Mouse (Mus musculus) CH12.LX (cell line): ENCODE results near the gene Opalin. TPM values are rescaled to one million over a fixed set of nuclear protein-coding genes. Genes with fewer than 3 reads are reported as not detected.

Experiments used
- DNase-seq: peaks from one replicate; pipeline ENCODE4 v3.0.0-alpha.2; 2013; ENCODE audit errors: extremely low read depth
- H3K27ac ChIP-seq: 2 replicates; pipeline ENCODE4 v1.5.1; 2012; ENCODE audit warnings: low read depth, mild to moderate bottlenecking, control low read depth, moderate library complexity; ENCODE audit not compliant: insufficient read depth
- H3K27me3 ChIP-seq: replicated peaks from 2 replicates; pipeline ENCODE3; 2012; ENCODE audit warnings: inconsistent platforms
- H3K36me3 ChIP-seq, 2 experiments: replicated peaks in 1 of 2; 2 replicates each; pipeline versions ENCODE3 to v1.6.1; 2012; ENCODE audit warnings: inconsistent platforms in 1 of 2, low read length in 1 of 2, mild to moderate bottlenecking in 1 of 2, mixed read lengths in 1 of 2, moderate library complexity in 1 of 2; ENCODE audit not compliant: control insufficient read depth in 1 of 2, insufficient read depth in 1 of 2
- H3K4me1 ChIP-seq, 2 experiments: 2 replicates each; pipeline ENCODE4 v1.6.1; 2012; ENCODE audit warnings: inconsistent platforms in 1 of 2, moderate library complexity in 1 of 2; ENCODE audit not compliant: insufficient read depth in 2 of 2, control insufficient read depth in 1 of 2
- H3K4me2 ChIP-seq: 2 replicates; pipeline ENCODE4 v1.6.1; 2012; ENCODE audit warnings: low read depth, mild to moderate bottlenecking, control low read depth; ENCODE audit not compliant: poor library complexity, insufficient read depth, severe bottlenecking
- H3K4me3 ChIP-seq, 3 experiments: fragments of 150-350 bp in 1 of 3; sonication (generic) in 1 of 3; replicated peaks in 1 of 3; 2 replicates each; pipeline versions ENCODE3 to v1.5.1; 2011 to 2012; ENCODE audit warnings: low read depth in 2 of 3, low read length in 2 of 3, mild to moderate bottlenecking in 2 of 3, moderate library complexity in 2 of 3, control low read depth in 1 of 3, improper control_type of control experiment in 1 of 3, inconsistent platforms in 1 of 3, mixed read lengths in 1 of 3; ENCODE audit not compliant: poor library complexity in 1 of 3
- H3K79me2 ChIP-seq: replicated peaks from 2 replicates; pipeline ENCODE4 v1.6.1; 2012; ENCODE audit warnings: mild to moderate bottlenecking, moderate library complexity; ENCODE audit not compliant: control insufficient read depth, poor library complexity, insufficient read depth, severe bottlenecking; ENCODE audit errors: extremely low read depth
- H3K9ac ChIP-seq: 2 replicates; pipeline ENCODE4 v1.6.1; 2012; ENCODE audit warnings: low read depth, mild to moderate bottlenecking, control low read depth, moderate library complexity; ENCODE audit not compliant: insufficient read depth
- H3K9me3 ChIP-seq: replicated peaks from 2 replicates; pipeline ENCODE3; 2012; ENCODE audit warnings: low read length, inconsistent platforms, mixed read lengths
- BHLHE40 ChIP-seq: IDR thresholded peaks from 2 replicates; pipeline ENCODE4 v1.6.1; 2011; ENCODE audit warnings: mild to moderate bottlenecking, low read depth, low read length, improper control_type of control experiment
- CHD2 ChIP-seq: IDR thresholded peaks from 2 replicates; pipeline ENCODE4 v1.6.1; 2011; ENCODE audit warnings: low read length, improper control_type of control experiment
- CTCF ChIP-seq, 2 experiments: IDR thresholded peaks in 1 of 2; conservative IDR thresholded peaks in 1 of 2; 2 replicates each; pipeline ENCODE4 v1.5.1; 2011 to 2012; ENCODE audit warnings: low read depth in 2 of 2, low read length in 2 of 2, improper control_type of control experiment in 1 of 2, inconsistent platforms in 1 of 2, mild to moderate bottlenecking in 1 of 2, moderate library complexity in 1 of 2
- ELF1 ChIP-seq: IDR thresholded peaks from 2 replicates; pipeline ENCODE4 v1.6.1; 2014; ENCODE audit warnings: low read depth, mild to moderate bottlenecking, inconsistent platforms, low read length, improper control_type of control experiment
- EP300 ChIP-seq: IDR thresholded peaks from 2 replicates; pipeline ENCODE4 v1.6.1; 2011; ENCODE audit warnings: low read length, improper control_type of control experiment
- ETS1 ChIP-seq: conservative IDR thresholded peaks from 2 replicates; pipeline ENCODE4 v1.6.1; 2012; ENCODE audit warnings: low read depth, mild to moderate bottlenecking, inconsistent platforms, low read length, improper control_type of control experiment, moderate library complexity
- HCFC1 ChIP-seq: IDR thresholded peaks from 2 replicates; pipeline ENCODE4 v1.6.1; 2012; ENCODE audit warnings: low read depth, mild to moderate bottlenecking, inconsistent platforms, low read length, improper control_type of control experiment
- IRF4 ChIP-seq: IDR thresholded peaks from 2 replicates; pipeline ENCODE4 v1.6.1; 2014; ENCODE audit warnings: low read depth, mild to moderate bottlenecking, inconsistent platforms, low read length, improper control_type of control experiment
- JUND ChIP-seq: conservative IDR thresholded peaks from 2 replicates; pipeline ENCODE4 v1.6.1; 2011; ENCODE audit warnings: low read depth, low read length, improper control_type of control experiment
- KAT2A ChIP-seq: IDR thresholded peaks from 2 replicates; pipeline ENCODE4 v1.6.1; 2012; ENCODE audit warnings: low read length, improper control_type of control experiment, inconsistent platforms; ENCODE audit not compliant: insufficient replicate concordance
- MAX ChIP-seq: IDR thresholded peaks from 2 replicates; pipeline ENCODE4 v1.6.1; 2011; ENCODE audit warnings: low read length, improper control_type of control experiment
- MEF2A ChIP-seq: IDR thresholded peaks from 2 replicates; pipeline ENCODE4 v1.6.1; 2014; ENCODE audit warnings: low read depth, mild to moderate bottlenecking, inconsistent platforms, low read length, improper control_type of control experiment, borderline replicate concordance
- MYC ChIP-seq: IDR thresholded peaks from 2 replicates; pipeline ENCODE4 v1.6.1; 2011; ENCODE audit warnings: low read depth, mild to moderate bottlenecking, improper control_type of control experiment, low read length
- NELFE ChIP-seq: IDR thresholded peaks from 2 replicates; pipeline ENCODE4 v1.6.1; 2011; ENCODE audit warnings: low read depth, low read length, improper control_type of control experiment
- NRF1 ChIP-seq: IDR thresholded peaks from 2 replicates; pipeline ENCODE4 v1.6.1; 2014; ENCODE audit warnings: low read depth, mild to moderate bottlenecking, inconsistent platforms, low read length, improper control_type of control experiment, moderate library complexity
- PAX5 ChIP-seq: IDR thresholded peaks from 2 replicates; pipeline ENCODE4 v1.6.1; 2012; ENCODE audit warnings: low read length, inconsistent platforms, mixed read lengths
- POLR2A ChIP-seq: IDR thresholded peaks from 2 replicates; pipeline ENCODE4 v1.6.1; 2011; ENCODE audit warnings: low read depth, mild to moderate bottlenecking, improper control_type of control experiment, low read length
- SIN3A ChIP-seq: IDR thresholded peaks from 2 replicates; pipeline ENCODE4 v1.6.1; 2012; ENCODE audit warnings: low read length, improper control_type of control experiment, inconsistent platforms
- TBP ChIP-seq: conservative IDR thresholded peaks from 2 replicates; pipeline ENCODE4 v1.6.1; 2011; ENCODE audit warnings: low read depth, low read length, improper control_type of control experiment
- TCF12 ChIP-seq: IDR thresholded peaks from 2 replicates; pipeline ENCODE4 v1.6.1; 2014; ENCODE audit warnings: low read depth, mild to moderate bottlenecking, inconsistent platforms, low read length, improper control_type of control experiment
- UBTF ChIP-seq: IDR thresholded peaks from 2 replicates; pipeline ENCODE4 v1.6.1; 2012; ENCODE audit warnings: low read depth, mild to moderate bottlenecking, inconsistent platforms, low read length, improper control_type of control experiment, moderate library complexity
- USF1 ChIP-seq: IDR thresholded peaks from 2 replicates; pipeline ENCODE4 v1.6.1; 2014; ENCODE audit warnings: low read depth, mild to moderate bottlenecking, inconsistent platforms, low read length, improper control_type of control experiment
- USF2 ChIP-seq: conservative IDR thresholded peaks from 2 replicates; pipeline ENCODE4 v1.6.1; 2011; ENCODE audit warnings: low read depth, low read length, improper control_type of control experiment
- ZC3H11A ChIP-seq: IDR thresholded peaks from 2 replicates; pipeline ENCODE4 v1.6.1; 2012; ENCODE audit warnings: low read depth, mild to moderate bottlenecking, inconsistent platforms, low read length, improper control_type of control experiment
- ZKSCAN1 ChIP-seq: IDR thresholded peaks from 2 replicates; pipeline ENCODE4 v1.6.1; 2012; ENCODE audit warnings: low read depth, inconsistent platforms, low read length, improper control_type of control experiment, borderline replicate concordance
- ZNF384 ChIP-seq: IDR thresholded peaks from 2 replicates; pipeline ENCODE4 v1.6.1; 2012; ENCODE audit warnings: low read depth, low read length, improper control_type of control experiment, inconsistent platforms
- dilution Hi-C: fragments of 300-500 bp; cut with MboI; formaldehyde crosslinking; loops from 2 replicates; pipeline ENCODE4 v1.14.3; 2020; ENCODE audit warnings: low sequenced_read_pairs; ENCODE audit not compliant: extremely low pct_unique_long_range_greater_than_20kb, extremely low pct_ligation_motif_present
- in situ Hi-C: fragments of 300-500 bp; cut with MboI; formaldehyde crosslinking; loops from 3 replicates; pipeline ENCODE4 v1.14.3; 2019; ENCODE audit warnings: low sequenced_read_pairs, low pct_ligation_motif_present, low pct_unique_long_range_greater_than_20kb, mixed read lengths
- polyA plus RNA-seq: library from polyadenylated mRNA; unstranded; fragments of >175 nt; gene quantifications from 2 replicates; pipeline ENCODE4 v1.2.1, GENCODE M21; 2012; ENCODE audit warnings: low read depth; ENCODE audit not compliant: insufficient read length
- total RNA-seq, 2 experiments: library from RNA; depleted of rRNA; stranded (reverse); fragments of 300-350 nt in 1 of 2; fragments of >200 nt in 1 of 2; gene quantifications; 2 replicates each; pipeline ENCODE4 v1.2.3; 2012 to 2014

The Opalin gene
- total and polyA plus RNA-seq, 3 experiments = not detected

GRCm38 (mm10) chr19:41045091-41045770, 31.7 kb downstream of the Opalin start:
- Histone ChIP-seq H3K9ac (no peak overlapping the region), H3K27ac (no peak overlapping the region), H3K27me3 (no peaks in the 10 kb centered on the region), H3K4me2 (no peak overlapping the region), H3K36me3 (no peaks in the 10 kb centered on the region), H3K9me3 (no peaks in the 10 kb centered on the region), H3K4me1 (0 out of 4 replicates have a peak, but pooled peaks cover 0 to 2% of the 10 kb centered on the region in 2 experiments), H3K4me3 (no peak overlapping the region), H3K79me2 (no peaks in the 10 kb centered on the region)
- dilution Hi-C loops = no loop called here
- in situ Hi-C loops = loop anchor here (25.0 kb wide), 1 partner anchor 283 kb away; no protein-coding TSS in a partner anchor
- TF ChIP-seq USF1 (peak; percentile 61), ZKSCAN1 (no peak), NELFE (no peak), HCFC1 (no peak), USF2 (peak; percentile 6; the same call in 1 of the 2 replicates), NRF1 (no peak), ELF1 (peak; percentile 36; the same call in 1 of the 2 replicates), TBP (no peak), JUND (no peak), SIN3A (no peak), POLR2A (no peak), ZNF384 (no peak), ZC3H11A (no peak), EP300 (no peak), MAX (peak; percentile 31; the same call in 1 of the 2 replicates), PAX5 (no peak)
- DNase-seq = no peak

GRCm38 (mm10) chr19:41039110-41039509, 37.8 kb downstream of the Opalin start:
- in situ Hi-C loops = loop anchor here (25.0 kb wide), 1 partner anchor 277 kb away; no protein-coding TSS in a partner anchor
- peak overlapping the region; percentile 27; the same call in 1 of the 2 replicates for H3K4me2 ChIP-seq
- no peaks in the 10 kb centered on the region for H3K9me3 ChIP-seq
- H3K9ac ChIP-seq = no peak overlapping the region
- H3K79me2 ChIP-seq = no peaks in the 10 kb centered on the region
- peak; percentile 17 for DNase-seq
- peaks cover 0 to 11% of the 10 kb centered on the region in 2 experiments; a peak in 2 of 4 replicates for H3K4me1 ChIP-seq
- TF ChIP-seq BHLHE40 (no peak), SIN3A (0 out of 2 replicates have a peak, but pooled peaks have one; percentile 26), POLR2A (no peak), USF2 (no peak), KAT2A (no peak), TCF12 (peak; percentile 73; the same call in 1 of the 2 replicates), ETS1 (peak; percentile 43), CHD2 (no peak), CTCF (conservative IDR thresholded peaks at IDR 0.05 in 1 of 2, IDR thresholded peaks at IDR 0.05 in 1 of 2; ENCODE audit: low read depth in 2 of 2, low read length in 2 of 2) (no peak), EP300 (peak; percentile 36; the same call in 1 of the 2 replicates), NELFE (no peak), TBP (no peak), ZC3H11A (no peak), USF1 (no peak), ZNF384 (no peak), MEF2A (0 out of 2 replicates have a peak, but pooled peaks have one; percentile 14), IRF4 (0 out of 2 replicates have a peak, but pooled peaks have one; percentile 9), ZKSCAN1 (no peak), UBTF (no peak), MYC (0 out of 2 replicates have a peak, but pooled peaks have one; percentile 22)
- TF ChIP-seq, all 38 proteins: peak for 7
- Histone ChIP-seq H3K36me3 (no peaks in the 10 kb centered on the region), H3K4me3 (no peak overlapping the region), H3K27me3 (peaks cover 7% of the 10 kb centered on the region), H3K27ac (no peak overlapping the region)
- dilution Hi-C loops = no loop called here
